Mouse (Mus musculus) MEL (cell line): Measurements from ENCODE around the gene Parva. TPM values are rescaled to one million over a fixed set of nuclear protein-coding genes. Genes with fewer than 3 reads are reported as not detected.

Experiments used
- DNase-seq: peaks from one replicate; pipeline ENCODE4 v3.0.0; 2011; ENCODE audit warnings: low read depth, low spot score
- H3K27ac ChIP-seq: 2 replicates; pipeline ENCODE4 v1.5.1; 2012; ENCODE audit warnings: low read depth, mild to moderate bottlenecking, control low read depth, low read length, moderate library complexity; ENCODE audit not compliant: control insufficient read depth
- H3K27me3 ChIP-seq, 2 experiments: fragments of 150-350 bp in 1 of 2; sonication (generic) in 1 of 2; 2 replicates each; pipeline ENCODE4 v1.6.1; 2012; ENCODE audit warnings: low read length in 2 of 2, mild to moderate bottlenecking in 2 of 2, improper control_type of control experiment in 1 of 2, moderate library complexity in 1 of 2; ENCODE audit not compliant: insufficient read depth in 2 of 2, control insufficient read depth in 1 of 2
- H3K36me3 ChIP-seq, 2 experiments: 2 replicates each; pipeline ENCODE4 v1.6.1; 2012 to 2014; ENCODE audit warnings: low read length in 2 of 2, improper control_type of control experiment in 1 of 2, inconsistent platforms in 1 of 2, mild to moderate bottlenecking in 1 of 2; ENCODE audit not compliant: insufficient read depth in 2 of 2, control insufficient read depth in 1 of 2
- H3K4me1 ChIP-seq, 2 experiments: fragments of 150-350 bp in 1 of 2; sonication (generic) in 1 of 2; 2 replicates each; pipeline ENCODE4 v1.6.1; 2012; ENCODE audit warnings: low read length in 2 of 2, improper control_type of control experiment in 1 of 2, mild to moderate bottlenecking in 1 of 2; ENCODE audit not compliant: insufficient read depth in 2 of 2, control insufficient read depth in 1 of 2
- H3K4me3 ChIP-seq, 2 experiments: fragments of 150-350 bp in 1 of 2; sonication (generic) in 1 of 2; 2 replicates each; pipeline ENCODE4 v1.5.1; 2012; ENCODE audit warnings: low read depth in 2 of 2, low read length in 2 of 2, mild to moderate bottlenecking in 2 of 2, moderate library complexity in 2 of 2, control low read depth in 1 of 2, improper control_type of control experiment in 1 of 2; ENCODE audit not compliant: control insufficient read depth in 1 of 2, insufficient read depth in 1 of 2
- H3K79me2 ChIP-seq: 2 replicates; pipeline ENCODE4 v1.6.1; 2012; ENCODE audit warnings: mild to moderate bottlenecking, low read length, moderate library complexity; ENCODE audit not compliant: control insufficient read depth, poor library complexity, insufficient read depth
- H3K9ac ChIP-seq: 2 replicates; pipeline ENCODE4 v1.6.1; 2012; ENCODE audit warnings: low read depth, mild to moderate bottlenecking, control low read depth, low read length, moderate library complexity; ENCODE audit not compliant: control insufficient read depth, poor library complexity, severe bottlenecking
- H3K9me3 ChIP-seq: fragments of 150-350 bp; sonication (generic); replicated peaks from 2 replicates; pipeline ENCODE4 v1.6.1; 2012; ENCODE audit warnings: mild to moderate bottlenecking, low read length, improper control_type of control experiment, moderate library complexity; ENCODE audit not compliant: insufficient read depth
- CHD1 ChIP-seq: IDR thresholded peaks from 2 replicates; pipeline ENCODE4 v1.6.1; 2012; ENCODE audit warnings: low read depth, mild to moderate bottlenecking, inconsistent platforms, low read length, improper control_type of control experiment
- CHD2 ChIP-seq: IDR thresholded peaks from 2 replicates; pipeline ENCODE4 v1.6.1; 2011; ENCODE audit warnings: low read length, improper control_type of control experiment
- E2F4 ChIP-seq: IDR thresholded peaks from 2 replicates; pipeline ENCODE4 v1.6.1; 2011; ENCODE audit warnings: low read depth, low read length, improper control_type of control experiment, borderline replicate concordance
- EP300 ChIP-seq, 2 experiments: IDR thresholded peaks; 2 replicates each; pipeline ENCODE4 v1.6.1; 2011; ENCODE audit warnings: improper control_type of control experiment in 2 of 2, low read length in 2 of 2, low read depth in 1 of 2, mild to moderate bottlenecking in 1 of 2
- GABPA ChIP-seq: IDR thresholded peaks from 2 replicates; pipeline ENCODE4 v1.6.1; 2012; ENCODE audit warnings: low read depth, mild to moderate bottlenecking, inconsistent platforms, low read length, improper control_type of control experiment, moderate library complexity
- GATA1 ChIP-seq: IDR thresholded peaks from 2 replicates; pipeline ENCODE4 v1.6.1; 2011; ENCODE audit warnings: low read depth, low read length, improper control_type of control experiment
- HCFC1 ChIP-seq: IDR thresholded peaks from 2 replicates; pipeline ENCODE4 v1.6.1; 2012; ENCODE audit warnings: low read depth, mild to moderate bottlenecking, inconsistent platforms, low read length, improper control_type of control experiment, moderate library complexity
- MAX ChIP-seq: IDR thresholded peaks from 2 replicates; pipeline ENCODE4 v1.6.1; 2011; ENCODE audit warnings: low read length, improper control_type of control experiment
- MAZ ChIP-seq: IDR thresholded peaks from 2 replicates; pipeline ENCODE4 v1.6.1; 2012; ENCODE audit warnings: low read depth, mild to moderate bottlenecking, inconsistent platforms, low read length, improper control_type of control experiment
- MYC ChIP-seq: IDR thresholded peaks from 2 replicates; pipeline ENCODE4 v1.6.1; 2011; ENCODE audit warnings: low read depth, mild to moderate bottlenecking, low read length, improper control_type of control experiment, moderate library complexity
- NELFE ChIP-seq: IDR thresholded peaks from 2 replicates; pipeline ENCODE4 v1.6.1; 2011; ENCODE audit warnings: low read depth, low read length, improper control_type of control experiment
- NRF1 ChIP-seq: IDR thresholded peaks from 2 replicates; pipeline ENCODE4 v1.6.1; 2014; ENCODE audit warnings: low read depth, mild to moderate bottlenecking, inconsistent platforms, low read length, improper control_type of control experiment, moderate library complexity; ENCODE audit not compliant: poor library complexity, insufficient read depth, severe bottlenecking
- POLR2A ChIP-seq, 2 experiments: IDR thresholded peaks; 2 replicates each; pipeline ENCODE4 v1.6.1; 2011 to 2012; ENCODE audit warnings: low read length in 2 of 2, mild to moderate bottlenecking in 2 of 2, control low read depth in 1 of 2, improper control_type of control experiment in 1 of 2, low read depth in 1 of 2, moderate library complexity in 1 of 2; ENCODE audit not compliant: control insufficient read depth in 1 of 2, insufficient read depth in 1 of 2, poor library complexity in 1 of 2
- POLR2AphosphoS2 ChIP-seq: IDR thresholded peaks from 2 replicates; pipeline ENCODE4 v1.6.1; 2011; ENCODE audit warnings: low read length, improper control_type of control experiment
- RCOR1 ChIP-seq: IDR thresholded peaks from 2 replicates; pipeline ENCODE4 v1.6.1; 2012; ENCODE audit warnings: low read depth, mild to moderate bottlenecking, inconsistent platforms, low read length, improper control_type of control experiment
- SMC3 ChIP-seq: IDR thresholded peaks from 2 replicates; pipeline ENCODE4 v1.6.1; 2011; ENCODE audit warnings: low read depth, low read length, improper control_type of control experiment
- TBP ChIP-seq: IDR thresholded peaks from 2 replicates; pipeline ENCODE4 v1.8.0; 2011; ENCODE audit warnings: low read depth, low read length, improper control_type of control experiment
- USF1 ChIP-seq: IDR thresholded peaks from 2 replicates; pipeline ENCODE4 v1.6.1; 2014; ENCODE audit warnings: low read depth, mild to moderate bottlenecking, inconsistent platforms, low read length, improper control_type of control experiment, moderate library complexity
- ZKSCAN1 ChIP-seq: IDR thresholded peaks from 2 replicates; pipeline ENCODE4 v1.6.1; 2012; ENCODE audit warnings: low read depth, mild to moderate bottlenecking, inconsistent platforms, low read length, improper control_type of control experiment, moderate library complexity
- ZMIZ1 ChIP-seq: IDR thresholded peaks from 2 replicates; pipeline ENCODE4 v1.6.1; 2012; ENCODE audit warnings: low read depth, mild to moderate bottlenecking, inconsistent platforms, low read length, improper control_type of control experiment, moderate library complexity
- ZNF384 ChIP-seq: IDR thresholded peaks from 2 replicates; pipeline ENCODE4 v1.6.1; 2012; ENCODE audit warnings: low read depth, mild to moderate bottlenecking, inconsistent platforms, low read length, improper control_type of control experiment
- polyA plus RNA-seq, 2 experiments: library from polyadenylated mRNA; stranded (reverse) in 1 of 2; unstranded in 1 of 2; fragments of >175 nt in 1 of 2; fragments of >200 nt in 1 of 2; gene quantifications; 2 replicates each; pipeline versions ENCODE4 v1.2.1 to v1.2.4; 2012; ENCODE audit warnings: low replicate concordance in 2 of 2, low read depth in 1 of 2; ENCODE audit not compliant: insufficient read length in 2 of 2, insufficient read depth in 1 of 2, missing spikeins in 1 of 2
- total RNA-seq: library from RNA; depleted of rRNA; stranded (reverse); fragments of 300-350 nt; gene quantifications from 2 replicates; pipeline ENCODE4 v1.2.3, GENCODE M21; 2012

Gene Parva
- total and polyA plus RNA-seq, 3 experiments: not detected

GRCm38 (mm10) chr7:112561504-112561903 lies 134.2 kb downstream of the Parva start:
- Histone ChIP-seq H3K27me3 (no peaks in the 10 kb centered on the region), H3K79me2 (no peaks in the 10 kb centered on the region), H3K36me3 (no peaks in the 10 kb centered on the region), H3K27ac (no peak overlapping the region), H3K9ac (no peak overlapping the region), H3K9me3 (no peaks in the 10 kb centered on the region), H3K4me1 (no peaks in the 10 kb centered on the region), H3K4me3 (no peak overlapping the region)
- TF ChIP-seq E2F4: no peak
- TF ChIP-seq HCFC1: no peak
- no peak for TF ChIP-seq CHD2
- TF ChIP-seq CHD1: no peak
- no peak for TF ChIP-seq GATA1
- no peak for TF ChIP-seq POLR2A (IDR thresholded peaks at IDR 0.05; ENCODE audit: control insufficient read depth in 1 of 2, insufficient read depth in 1 of 2, low read depth in 1 of 2, low read length in 2 of 2, poor library complexity in 1 of 2)
- no peak for DNase-seq

GRCm38 (mm10) chr7:112567004-112567403 lies 139.7 kb downstream of the Parva start:
- TF ChIP-seq TBP (no peak), MAZ (no peak), NELFE (no peak), MAX (no peak), POLR2AphosphoS2 (no peak), SMC3 (no peak), ZNF384 (no peak), ZKSCAN1 (no peak), ZMIZ1 (no peak), GABPA (no peak), EP300 (IDR thresholded peaks at IDR 0.05; ENCODE audit: low read depth in 1 of 2, low read length in 2 of 2) (no peak), NRF1 (no peak), RCOR1 (no peak), MYC (no peak), GATA1 (no peak), USF1 (no peak), CHD1 (no peak)
- no peak for DNase-seq
- H3K27ac ChIP-seq: no peak overlapping the region

More at GRCm38 (mm10) chr7:112567004-112567403, 139.7 kb downstream of the Parva start:
- H3K9me3 ChIP-seq: no peaks in the 10 kb centered on the region
- no peaks in the 10 kb centered on the region for H3K4me1 ChIP-seq
- no peaks in the 10 kb centered on the region for H3K36me3 ChIP-seq
- H3K4me3 ChIP-seq: no peak overlapping the region
- no peaks in the 10 kb centered on the region for H3K27me3 ChIP-seq
- no peaks in the 10 kb centered on the region for H3K79me2 ChIP-seq
- no peak overlapping the region for H3K9ac ChIP-seq
